Mouse (Mus musculus): Measurements from ENCODE around the gene Prodh2. TPM values are rescaled to one million over a fixed set of nuclear protein-coding genes. Genes with fewer than 3 reads are reported as not detected.
A peak's percentile ranks its signal among the peaks of the same experiment; 100 is the strongest.

Gene Prodh2
- polyA plus RNA-seq, 1 experiment from 2014 or later: 0.37 TPM

- no peak overlapping the region for H3K4me3 ChIP-seq (ENCODE audit: low read depth, low read length)
- H3K4me2 ChIP-seq: no peak overlapping the region
- no peaks in the 10 kb centered on the region for H3K27me3 ChIP-seq (ENCODE audit: control insufficient read depth, insufficient read depth, low read length)
- H3K9me3 ChIP-seq (replicated peaks; ENCODE audit: control insufficient read depth, low read length): no peaks in the 10 kb centered on the region
- H3K36me3 ChIP-seq (ENCODE audit: control insufficient read depth, insufficient read depth, low read length): peaks cover 12% of the 10 kb centered on the region
- H3K9ac ChIP-seq (ENCODE audit: low read depth, low read length): no peak overlapping the region
- WGBS (ENCODE audit: insufficient replicate concordance): 84% methylated on average over 2 of the region's 2 CpGs
- H3K4me1 ChIP-seq (ENCODE audit: control insufficient read depth, insufficient read depth, low read length): no peaks in the 10 kb centered on the region
- H3K27ac ChIP-seq (ENCODE audit: low read depth, low read length): no peak overlapping the region
- no peak for ATAC-seq (replicated peaks; ENCODE audit: insufficient number of reproducible peaks, low FRiP score, low TSS enrichment)
Measured at GRCm38 (mm10) chr7:30544327-30544726, 50.9 kb downstream of the Prodh2 start.

DNA sequence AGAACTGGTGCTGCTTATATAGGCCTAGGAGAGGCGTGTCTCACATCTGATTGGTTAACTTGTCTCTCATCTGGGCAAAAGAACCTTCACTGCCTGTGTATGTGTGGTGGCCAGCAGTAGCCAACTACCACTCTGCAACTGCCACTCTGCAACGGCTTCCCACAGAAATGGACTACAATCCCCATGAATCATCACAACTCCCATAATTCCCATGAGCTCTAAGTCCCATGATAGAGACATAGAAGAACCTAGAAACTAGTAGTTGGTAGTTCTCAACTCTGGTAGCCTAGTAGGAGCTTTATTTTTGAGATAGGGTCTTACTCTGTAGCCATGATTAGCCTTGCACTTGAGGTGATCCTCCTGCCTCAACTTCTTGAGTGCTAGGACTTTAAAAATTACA, 56.5 kb downstream of the Prodh2 start:
- H3K4me3 ChIP-seq (ENCODE audit: low read depth, low read length): no peak overlapping the region
- H3K9ac ChIP-seq (ENCODE audit: low read depth, low read length): no peak overlapping the region
- no peak for ATAC-seq (replicated peaks; ENCODE audit: insufficient number of reproducible peaks, low FRiP score, low TSS enrichment)

DNA sequence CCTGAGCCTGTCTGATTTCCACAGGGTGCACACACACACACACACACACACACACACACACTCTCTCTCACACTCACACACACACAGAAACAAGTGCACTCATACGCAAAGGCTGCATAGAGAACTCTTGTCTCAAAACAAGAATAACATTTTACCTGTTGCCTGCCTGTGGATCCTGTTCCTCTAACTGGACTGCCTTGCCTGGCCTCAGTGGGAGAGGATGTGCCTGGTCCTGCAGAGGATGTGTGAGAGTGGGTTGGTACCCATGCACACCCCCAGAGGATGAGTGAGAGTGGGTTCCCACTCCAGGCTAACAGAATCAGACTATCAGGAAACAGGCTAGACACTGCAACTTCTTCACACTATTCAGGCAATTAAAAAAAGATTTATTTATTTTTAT, 57.2 kb downstream of the Prodh2 start:
- Histone ChIP-seq H3K27ac (ENCODE audit: low read depth, low read length) (no peak overlapping the region), H3K4me3 (ENCODE audit: low read depth, low read length) (no peak overlapping the region), H3K4me1 (ENCODE audit: control insufficient read depth, insufficient read depth, low read length) (peaks cover 9% of the 10 kb centered on the region), H3K27me3 (ENCODE audit: control insufficient read depth, insufficient read depth, low read length) (no peaks in the 10 kb centered on the region), H3K9me3 (replicated peaks; ENCODE audit: control insufficient read depth, low read length) (no peaks in the 10 kb centered on the region), H3K9ac (ENCODE audit: low read depth, low read length) (no peak overlapping the region), H3K36me3 (ENCODE audit: control insufficient read depth, insufficient read depth, low read length) (peaks cover 20% of the 10 kb centered on the region), H3K4me2 (no peak overlapping the region)
- ATAC-seq (replicated peaks; ENCODE audit: insufficient number of reproducible peaks, low FRiP score, low TSS enrichment): no peak
- 100% methylated on average over 1 of the region's 1 CpGs for WGBS (ENCODE audit: insufficient replicate concordance)

More for the DNA sequence above, 56.5 kb downstream of the Prodh2 start:
- Histone ChIP-seq H3K4me1 (ENCODE audit: control insufficient read depth, insufficient read depth, low read length) (peaks cover 9% of the 10 kb centered on the region), H3K27ac (ENCODE audit: low read depth, low read length) (no peak overlapping the region), H3K36me3 (ENCODE audit: control insufficient read depth, insufficient read depth, low read length) (peaks cover 13% of the 10 kb centered on the region), H3K9me3 (replicated peaks; ENCODE audit: control insufficient read depth, low read length) (no peaks in the 10 kb centered on the region), H3K4me2 (no peak overlapping the region), H3K27me3 (ENCODE audit: control insufficient read depth, insufficient read depth, low read length) (no peaks in the 10 kb centered on the region)
- WGBS (ENCODE audit: insufficient replicate concordance): 86% methylated on average over 2 of the region's 2 CpGs

DNA sequence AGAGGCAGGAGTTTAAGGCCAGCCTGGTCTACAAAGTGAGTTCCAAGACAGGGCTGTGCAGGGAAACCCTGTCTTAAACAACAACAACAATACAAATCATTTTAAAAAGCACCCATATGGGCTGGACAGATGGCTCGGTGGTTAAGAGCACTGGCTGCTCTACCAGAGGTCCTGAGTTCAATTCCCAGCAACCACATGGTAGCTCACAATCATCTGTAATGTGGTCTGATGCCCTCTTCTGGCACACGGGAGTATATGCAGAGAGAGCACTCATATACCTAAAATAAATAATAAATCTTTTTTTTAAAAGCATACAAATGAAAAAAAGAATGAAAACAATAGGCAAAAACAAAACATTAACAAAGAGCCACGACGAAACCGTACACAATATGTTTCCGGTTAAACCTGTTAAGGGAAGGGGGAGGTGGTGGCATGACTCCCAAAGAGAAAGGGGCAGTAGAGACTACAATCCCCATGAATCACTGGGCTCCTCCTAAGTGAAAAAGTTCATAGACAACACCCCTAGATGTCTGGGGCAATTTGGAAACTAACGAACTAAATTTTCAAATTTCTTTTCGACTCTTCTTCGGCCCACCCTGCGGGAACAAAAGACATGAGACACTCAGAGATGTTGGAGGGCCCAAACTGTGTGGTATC, 58.2 kb downstream of the Prodh2 start:
- H3K27me3 ChIP-seq (ENCODE audit: control insufficient read depth, insufficient read depth, low read length): no peaks in the 10 kb centered on the region
- ATAC-seq (replicated peaks; ENCODE audit: insufficient number of reproducible peaks, low FRiP score, low TSS enrichment): peak; percentile 62
- H3K4me3 ChIP-seq (ENCODE audit: low read depth, low read length): peak overlapping the region; percentile 53
- peak overlapping the region; percentile 88 for H3K9ac ChIP-seq (ENCODE audit: low read depth, low read length)
- WGBS (ENCODE audit: insufficient replicate concordance): 2% methylated on average over 10 of the region's 10 CpGs
- H3K27ac ChIP-seq (ENCODE audit: low read depth, low read length): peak overlapping the region; percentile 91
- H3K36me3 ChIP-seq (ENCODE audit: control insufficient read depth, insufficient read depth, low read length): peaks cover 18% of the 10 kb centered on the region
- peaks cover 9% of the 10 kb centered on the region for H3K4me1 ChIP-seq (ENCODE audit: control insufficient read depth, insufficient read depth, low read length)
- H3K4me2 ChIP-seq: peak overlapping the region; percentile 98
- no peaks in the 10 kb centered on the region for H3K9me3 ChIP-seq (replicated peaks; ENCODE audit: control insufficient read depth, low read length)

DNA sequence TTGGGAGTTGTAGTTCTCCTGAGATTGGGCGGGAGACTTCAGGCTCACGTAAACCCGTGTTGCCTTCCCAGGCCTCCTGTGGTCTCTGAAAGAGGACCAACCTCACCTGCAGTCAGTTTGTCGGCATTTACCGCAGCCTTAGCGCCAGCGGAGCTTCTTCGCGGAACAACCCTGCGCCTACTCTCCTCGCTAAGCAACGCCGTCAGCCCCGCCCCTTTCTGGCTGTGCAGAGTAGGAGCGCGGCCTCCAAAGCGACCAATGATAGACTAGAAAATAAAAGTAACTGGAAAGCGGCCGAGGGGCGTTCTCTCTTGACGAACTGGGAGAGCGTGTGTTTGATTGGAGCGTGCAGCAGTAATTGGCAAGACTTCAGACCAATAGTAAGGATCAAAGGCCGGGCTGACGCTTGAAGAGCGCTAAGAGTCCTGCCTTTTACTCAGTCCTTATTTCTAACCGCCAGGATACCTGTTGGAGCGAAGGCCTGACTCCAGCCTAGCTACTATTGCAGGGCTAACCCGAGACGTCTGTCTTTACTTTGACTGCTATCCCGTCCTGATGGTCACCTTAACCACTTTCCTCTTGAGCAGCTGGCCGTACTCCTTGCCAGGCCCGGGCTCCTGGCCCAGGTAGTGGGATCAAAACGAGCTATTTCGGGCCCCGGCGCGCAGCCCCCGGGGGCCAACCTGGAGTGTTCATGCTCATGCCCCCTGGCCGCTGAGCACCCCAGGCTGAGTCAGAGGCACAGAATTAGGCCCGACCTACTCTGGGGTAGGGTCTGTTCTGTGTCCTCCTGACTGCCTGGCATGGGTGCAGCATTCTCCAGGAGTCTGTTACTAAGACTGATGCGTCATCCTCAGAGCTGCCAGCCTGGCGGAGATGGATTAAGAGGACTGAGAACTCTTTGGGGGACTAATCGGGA, 58.9 kb downstream of the Prodh2 start, which contains the start of the genes Hspb6 and Proser3:
Gene Hspb6 (plus strand): TSS at position 77 of the 919 bp plus-strand sequence.
Gene Proser3 (minus strand): TSS at position 198 of the 919 bp plus-strand sequence.
- Histone ChIP-seq H3K4me1 (ENCODE audit: control insufficient read depth, insufficient read depth, low read length) (peaks cover 9% of the 10 kb centered on the region), H3K9me3 (replicated peaks; ENCODE audit: control insufficient read depth, low read length) (no peaks in the 10 kb centered on the region), H3K9ac (ENCODE audit: low read depth, low read length) (peak within 1 kb of the TSS; percentile 88), H3K27me3 (ENCODE audit: control insufficient read depth, insufficient read depth, low read length) (no peaks in the 10 kb centered on the region), H3K4me3 (ENCODE audit: low read depth, low read length) (peak within 1 kb of the TSS; percentile 53), H3K36me3 (ENCODE audit: control insufficient read depth, insufficient read depth, low read length) (peaks cover 23% of the 10 kb centered on the region), H3K4me2 (peak within 1 kb of the TSS; percentile 98), H3K27ac (ENCODE audit: low read depth, low read length) (peak within 1 kb of the TSS; percentile 91)
- peak; percentile 94 for ATAC-seq (replicated peaks; ENCODE audit: insufficient number of reproducible peaks, low FRiP score, low TSS enrichment)
- WGBS (ENCODE audit: insufficient replicate concordance): 1% methylated on average over 44 of the region's 44 CpGs

- H3K9me3 ChIP-seq (replicated peaks; ENCODE audit: control insufficient read depth, low read length): no peaks in the 10 kb centered on the region
- peaks cover 23% of the 10 kb centered on the region for H3K36me3 ChIP-seq (ENCODE audit: control insufficient read depth, insufficient read depth, low read length)
- peak overlapping the region; percentile 53 for H3K4me3 ChIP-seq (ENCODE audit: low read depth, low read length)
- ATAC-seq (replicated peaks; ENCODE audit: insufficient number of reproducible peaks, low FRiP score, low TSS enrichment): no peak
- peak overlapping the region; percentile 98 for H3K4me2 ChIP-seq
- peak overlapping the region; percentile 91 for H3K27ac ChIP-seq (ENCODE audit: low read depth, low read length)
- peak overlapping the region; percentile 88 for H3K9ac ChIP-seq (ENCODE audit: low read depth, low read length)
- H3K27me3 ChIP-seq (ENCODE audit: control insufficient read depth, insufficient read depth, low read length): no peaks in the 10 kb centered on the region
- peaks cover 12% of the 10 kb centered on the region for H3K4me1 ChIP-seq (ENCODE audit: control insufficient read depth, insufficient read depth, low read length)
- 5% methylated on average over 23 of the region's 23 CpGs for WGBS (ENCODE audit: insufficient replicate concordance)
Measured at GRCm38 (mm10) chr7:30553021-30553589, 59.7 kb downstream of the Prodh2 start.

DNA sequence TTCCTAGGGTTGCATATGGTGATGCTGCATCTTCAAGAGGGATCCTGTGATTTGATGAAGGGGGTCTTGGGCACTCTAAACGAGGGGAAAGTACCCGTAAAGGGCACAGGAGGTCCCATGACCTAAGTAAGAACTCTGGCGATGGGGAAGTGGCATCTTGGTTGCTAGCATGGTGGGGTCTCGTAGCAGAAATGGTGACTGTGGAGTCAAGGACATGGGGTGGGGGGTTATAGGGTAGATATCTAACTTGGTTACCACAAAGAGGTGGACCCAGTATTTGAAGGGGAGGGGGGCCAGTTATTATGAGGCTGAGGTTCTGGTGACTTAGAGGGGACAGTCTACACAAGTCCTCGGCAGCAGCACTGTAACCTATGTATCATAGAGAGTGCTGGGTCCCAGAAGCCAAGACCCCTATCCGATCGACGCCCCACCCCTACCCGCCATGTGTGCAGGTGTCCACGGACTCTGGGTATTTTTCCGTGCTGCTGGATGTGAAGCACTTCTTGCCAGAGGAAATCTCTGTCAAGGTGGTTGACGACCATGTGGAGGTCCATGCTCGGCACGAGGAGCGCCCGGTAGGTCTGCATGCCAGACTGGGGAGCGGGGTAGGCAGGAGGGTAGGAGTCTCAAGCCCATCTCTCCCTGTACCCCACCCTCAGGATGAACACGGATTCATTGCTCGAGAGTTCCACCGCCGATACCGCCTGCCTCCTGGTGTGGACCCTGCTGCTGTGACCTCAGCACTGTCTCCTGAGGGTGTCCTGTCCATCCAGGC, 60.6 kb downstream of the Prodh2 start:
- H3K4me1 ChIP-seq (ENCODE audit: control insufficient read depth, insufficient read depth, low read length): peaks cover 21% of the 10 kb centered on the region
- H3K9ac ChIP-seq (ENCODE audit: low read depth, low read length): no peak overlapping the region
- peaks cover 19% of the 10 kb centered on the region for H3K36me3 ChIP-seq (ENCODE audit: control insufficient read depth, insufficient read depth, low read length)
- H3K9me3 ChIP-seq (replicated peaks; ENCODE audit: control insufficient read depth, low read length): no peaks in the 10 kb centered on the region
- H3K4me2 ChIP-seq: peak overlapping the region; percentile 98
- no peak overlapping the region for H3K27ac ChIP-seq (ENCODE audit: low read depth, low read length)
- H3K27me3 ChIP-seq (ENCODE audit: control insufficient read depth, insufficient read depth, low read length): no peaks in the 10 kb centered on the region
- peak overlapping the region; percentile 53; the same call in 1 of the 2 replicates for H3K4me3 ChIP-seq (ENCODE audit: low read depth, low read length)
- WGBS (ENCODE audit: insufficient replicate concordance): 85% methylated on average over 22 of the region's 22 CpGs
- no peak for ATAC-seq (replicated peaks; ENCODE audit: insufficient number of reproducible peaks, low FRiP score, low TSS enrichment)
